Mouse (Mus musculus) R1 (cell line): ENCODE results near the gene Gm13040.
"Not testable (repeated sequence)": the region's sequence is repeated elsewhere in the genome, so short reads cannot be mapped to it uniquely, and the experiment has no call there.

Experiments
- DNase-seq: peaks from one replicate; pipeline ENCODE4 v3.0.0-alpha.2; 2018; ENCODE audit warnings: low read depth, low spot score

Gene Gm13040

DNA sequence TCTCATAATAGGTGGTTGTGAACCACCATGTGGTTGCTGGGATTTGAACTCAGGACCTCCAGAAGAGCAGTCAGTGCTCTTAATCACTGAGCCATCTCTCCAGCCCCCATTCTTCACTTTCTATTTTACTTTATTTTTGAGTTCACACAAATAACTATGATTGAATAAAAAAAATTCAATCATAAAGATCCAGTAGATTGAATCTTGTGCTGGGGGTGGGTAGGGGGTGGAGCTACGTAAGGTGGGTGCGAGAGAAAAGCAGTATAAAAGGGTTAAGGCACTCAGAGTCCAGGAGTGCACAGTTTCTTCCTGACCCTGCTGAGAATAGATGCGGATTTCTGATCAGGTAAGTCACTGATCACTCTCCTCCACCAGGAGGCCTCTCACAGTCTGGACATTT is at the start of gene Gm13040:
TSS of gene Gm13040 (plus strand) at position 301 of the 400 bp plus-strand sequence.
- DNase-seq: not testable (repeated sequence)

DNA sequence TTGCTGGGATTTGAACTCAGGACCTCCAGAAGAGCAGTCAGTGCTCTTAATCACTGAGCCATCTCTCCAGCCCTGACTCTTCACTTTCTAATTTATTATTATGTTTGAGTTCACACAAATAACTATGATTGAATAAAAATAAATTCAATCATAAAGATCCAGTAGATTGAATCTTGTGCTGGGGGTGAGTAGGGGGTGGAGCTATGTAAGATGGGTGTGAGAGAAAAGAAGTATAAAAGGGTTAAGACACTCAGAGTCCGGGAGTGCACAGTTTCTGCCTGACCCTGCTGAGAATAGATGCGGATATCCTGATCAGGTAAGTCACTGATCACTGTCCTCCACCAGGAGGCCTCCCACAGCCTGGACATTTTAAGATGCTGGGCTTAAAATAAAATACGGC is 24.7 kb upstream of the Gm13040 start, which contains the start of gene Gm13043:
TSS of gene Gm13043 (plus strand) at position 301 of the 400 bp plus-strand sequence.
- DNase-seq: no peak

DNA sequence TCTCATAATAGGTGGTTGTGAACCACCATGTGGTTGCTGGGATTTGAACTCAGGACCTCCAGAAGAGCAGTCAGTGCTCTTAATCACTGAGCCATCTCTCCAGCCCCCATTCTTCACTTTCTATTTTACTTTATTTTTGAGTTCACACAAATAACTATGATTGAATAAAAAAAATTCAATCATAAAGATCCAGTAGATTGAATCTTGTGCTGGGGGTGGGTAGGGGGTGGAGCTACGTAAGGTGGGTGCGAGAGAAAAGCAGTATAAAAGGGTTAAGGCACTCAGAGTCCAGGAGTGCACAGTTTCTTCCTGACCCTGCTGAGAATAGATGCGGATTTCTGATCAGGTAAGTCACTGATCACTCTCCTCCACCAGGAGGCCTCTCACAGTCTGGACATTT is 15.6 kb downstream of the Gm13040 start, which contains the start of the genes BC080695 and Gm13057:
TSS of gene BC080695 (plus strand) at position 301 of the 400 bp plus-strand sequence.
TSS of gene Gm13057 (plus strand) at position 310 of the 400 bp plus-strand sequence.
- not testable (repeated sequence) for DNase-seq
